Mouse (Mus musculus) liver, adult 2 months (tissue): Measurements from ENCODE around the gene Slc37a4. TPM values are rescaled to one million over a fixed set of nuclear protein-coding genes. Genes with fewer than 3 reads are reported as not detected.
"Not testable (repeated sequence)": the region's sequence is repeated elsewhere in the genome, so short reads cannot be mapped to it uniquely, and the experiment has no call there.

Experiments used
- DNase-seq: peaks from one replicate; pipeline ENCODE4 v3.0.0-alpha.2; 2011; ENCODE audit warnings: low read depth, low spot score; ENCODE audit errors: extremely low read depth
- H3K27ac ChIP-seq: fragments of 200-500 bp; replicated peaks from 2 replicates; pipeline ENCODE4 v1.5.1; 2012; ENCODE audit warnings: low read depth, mild to moderate bottlenecking, control low read depth, inconsistent platforms, low read length; ENCODE audit not compliant: insufficient read depth
- H3K27me3 ChIP-seq: fragments of 200-500 bp; 2 replicates; pipeline ENCODE4 v1.6.1; 2012; ENCODE audit warnings: mild to moderate bottlenecking, moderate library complexity, low read length, inconsistent platforms; ENCODE audit not compliant: control insufficient read depth, insufficient read depth
- H3K36me3 ChIP-seq: fragments of 200-500 bp; 2 replicates; pipeline ENCODE4 v1.6.1; 2012; ENCODE audit warnings: low read length, inconsistent platforms; ENCODE audit not compliant: control insufficient read depth, insufficient read depth
- H3K4me1 ChIP-seq: fragments of 200-500 bp; 2 replicates; pipeline ENCODE4 v1.6.1; 2011; ENCODE audit warnings: low read length; ENCODE audit not compliant: control insufficient read depth, insufficient read depth
- H3K4me3 ChIP-seq: fragments of 200-500 bp; 2 replicates; pipeline ENCODE4 v1.5.1; 2011; ENCODE audit warnings: low read depth, mild to moderate bottlenecking, control low read depth, low read length, moderate library complexity; ENCODE audit not compliant: insufficient read depth
- H3K79me2 ChIP-seq: fragments of 200-500 bp; 2 replicates; pipeline ENCODE4 v1.6.1; 2012; ENCODE audit warnings: inconsistent platforms, mild to moderate bottlenecking, low read length, moderate library complexity; ENCODE audit not compliant: control insufficient read depth, insufficient read depth
- H3K9ac ChIP-seq: fragments of 200-500 bp; 2 replicates; pipeline ENCODE4 v1.6.1; 2012; ENCODE audit warnings: low read depth, mild to moderate bottlenecking, control low read depth, inconsistent platforms, low read length
- CTCF ChIP-seq: fragments of 200-500 bp; IDR thresholded peaks from 2 replicates; pipeline ENCODE4 v1.5.1; 2011; ENCODE audit warnings: low read depth, low read length, control low read depth
- POLR2A ChIP-seq: fragments of 200-500 bp; IDR thresholded peaks from 2 replicates; pipeline ENCODE4 v1.6.1; 2011; ENCODE audit warnings: low read length, control low read depth; ENCODE audit not compliant: insufficient read depth; ENCODE audit errors: extremely low read depth
- WGBS: fragments of 180-500 bp; shearing (Covaris S2); methylation state at CpG from one replicate; pipeline ENCODE4 v1.1.7; 2018; 5-methylcytosine and 5-hydroxymethylcytosine counted together
- polyA plus RNA-seq: library from polyadenylated mRNA; depleted of rRNA; stranded (reverse); fragments of >200 nt; gene quantifications from 2 replicates; pipeline ENCODE4 v1.2.3, GENCODE M21; 2012
- total RNA-seq: library from RNA; depleted of rRNA; stranded (reverse); fragments of >200 nt; gene quantifications from 2 replicates; pipeline ENCODE4 v1.2.3, GENCODE M21; 2014

The Slc37a4 gene
- total and polyA plus RNA-seq, 2 experiments, result 185 to 307 TPM

GRCm38 (mm10) chr9:44417156-44417891, 20.7 kb downstream of the Slc37a4 start:
- 4% methylated on average over 26 of the region's 26 CpGs for WGBS

DNA sequence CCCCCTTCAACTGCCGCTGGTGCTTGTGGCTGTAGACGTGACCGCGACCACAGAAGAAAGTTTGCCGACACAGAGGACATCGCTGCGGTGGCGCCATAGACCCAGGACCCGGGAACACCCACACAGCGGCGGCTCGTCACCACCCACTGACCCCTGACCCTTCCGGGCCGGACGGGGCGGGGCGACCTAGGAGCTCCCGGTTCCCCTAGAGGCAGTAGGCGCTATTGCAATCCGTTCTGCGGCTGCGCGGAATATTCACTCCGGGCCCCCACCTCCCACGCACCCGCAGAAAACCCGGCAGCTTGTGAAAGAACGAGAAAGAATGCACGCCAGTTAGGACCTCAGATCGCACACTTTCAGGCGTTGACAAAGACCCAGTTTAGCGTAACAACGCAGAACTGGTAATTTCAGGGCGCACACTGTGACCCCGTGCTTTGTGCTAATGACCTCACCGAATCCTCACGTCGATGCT, 21.3 kb downstream of the Slc37a4 start:
- Histone ChIP-seq H3K36me3 (peaks cover 3% of the 10 kb centered on the region), H3K79me2 (peaks cover 6% of the 10 kb centered on the region; the same call in 1 of the 2 replicates), H3K27me3 (no peaks in the 10 kb centered on the region), H3K27ac (peak overlapping the region; percentile 71), H3K9ac (peak overlapping the region; percentile 88), H3K4me3 (peak overlapping the region; percentile 84), H3K4me1 (peaks cover 4% of the 10 kb centered on the region; the same call in 1 of the 2 replicates)
- TF ChIP-seq POLR2A, result peak; percentile 84
- peak; percentile 80 for TF ChIP-seq CTCF
- under 1% methylated on average over 38 of the region's 38 CpGs for WGBS
- peak; percentile 77 for DNase-seq

More at GRCm38 (mm10) chr9:44417156-44417891, 20.7 kb downstream of the Slc37a4 start:
- Histone ChIP-seq H3K4me3 (peak overlapping the region; percentile 84), H3K27me3 (no peaks in the 10 kb centered on the region), H3K4me1 (peaks cover 4% of the 10 kb centered on the region; the same call in 1 of the 2 replicates), H3K27ac (peak overlapping the region; percentile 68), H3K79me2 (peaks cover 6% of the 10 kb centered on the region; the same call in 1 of the 2 replicates), H3K36me3 (peaks cover 7% of the 10 kb centered on the region), H3K9ac (peak overlapping the region; percentile 87)
- no peak for DNase-seq
- TF ChIP-seq CTCF, result no peak
- no peak for TF ChIP-seq POLR2A

- peaks cover 6% of the 10 kb centered on the region; the same call in 1 of the 2 replicates for H3K79me2 ChIP-seq
- peaks cover 4% of the 10 kb centered on the region; the same call in 1 of the 2 replicates for H3K4me1 ChIP-seq
- no peak for DNase-seq
- H3K4me3 ChIP-seq, result peak within 1 kb of the TSS; percentile 84
- H3K9ac ChIP-seq, result peak within 1 kb of the TSS; percentile 88
- H3K36me3 ChIP-seq, result 0 out of 2 replicates have a peak, but pooled peaks cover 2% of the 10 kb centered on the region
- WGBS, result 80% methylated on average over 14 of the region's 14 CpGs
- no peaks in the 10 kb centered on the region for H3K27me3 ChIP-seq
- H3K27ac ChIP-seq, result peak within 1 kb of the TSS; percentile 71
- TF ChIP-seq POLR2A, result no peak
Observed at GRCm38 (mm10) chr9:44418519-44419385, 22.1 kb downstream of the Slc37a4 start, which contains the start of gene Ccdc84. TSS of gene Ccdc84 (minus strand) at chr9:44418569.

DNA sequence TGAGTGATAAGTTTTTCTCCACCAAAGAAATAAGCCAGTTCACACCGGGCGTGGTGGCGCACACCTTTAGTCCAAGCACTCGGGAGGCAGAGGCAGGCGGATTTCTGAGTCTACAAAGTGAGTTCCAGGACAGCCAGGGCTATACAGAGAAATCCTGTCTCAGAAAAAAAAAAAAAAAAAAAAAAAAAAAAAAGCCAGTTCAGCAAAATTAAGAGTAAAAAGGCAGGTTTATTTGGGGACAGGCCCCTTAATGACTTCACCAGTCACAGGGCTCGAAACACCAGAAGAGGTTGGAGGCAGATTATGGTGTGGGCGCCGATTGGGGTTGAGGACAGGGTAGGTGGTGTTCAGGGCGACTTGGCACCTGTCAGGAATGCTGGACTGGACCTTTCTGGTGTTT, 23.1 kb downstream of the Slc37a4 start:
- 96% methylated on average over 9 of the region's 9 CpGs for WGBS
- not testable (repeated sequence) for H3K27ac ChIP-seq

GRCm38 (mm10) chr9:44420280-44420898, 23.7 kb downstream of the Slc37a4 start:
- H3K79me2 ChIP-seq, result peaks cover 6% of the 10 kb centered on the region; the same call in 1 of the 2 replicates
- H3K27me3 ChIP-seq, result no peaks in the 10 kb centered on the region
- H3K4me1 ChIP-seq, result peaks cover 4% of the 10 kb centered on the region; the same call in 1 of the 2 replicates
- WGBS, result 72% methylated on average over 5 of the region's 5 CpGs
- H3K4me3 ChIP-seq, result no peak overlapping the region
- no peak overlapping the region for H3K9ac ChIP-seq
- no peak overlapping the region for H3K27ac ChIP-seq
- DNase-seq, result no peak
- H3K36me3 ChIP-seq, result no peaks in the 10 kb centered on the region
- TF ChIP-seq POLR2A (no peak), CTCF (no peak)

More for the DNA sequence above, 23.1 kb downstream of the Slc37a4 start:
- not testable (repeated sequence) for H3K4me1 ChIP-seq, H3K27me3 ChIP-seq, H3K36me3 ChIP-seq, H3K79me2 ChIP-seq, DNase-seq, H3K9ac ChIP-seq, H3K4me3 ChIP-seq
